Mouse (Mus musculus) olfactory bulb, adult 2 months (tissue): ENCODE data around the gene Fam189b.

Experiments used
- CTCF ChIP-seq: fragments of 200-500 bp; IDR thresholded peaks from 2 replicates; pipeline ENCODE4 v1.5.1; 2012; ENCODE audit warnings: low read depth, mild to moderate bottlenecking, low read length, moderate library complexity; ENCODE audit not compliant: insufficient read depth
- POLR2A ChIP-seq: fragments of 200-500 bp; IDR thresholded peaks from 2 replicates; pipeline ENCODE4 v1.6.1; 2012; ENCODE audit warnings: mild to moderate bottlenecking, low read depth, low read length, moderate library complexity; ENCODE audit not compliant: insufficient read depth

DNA sequence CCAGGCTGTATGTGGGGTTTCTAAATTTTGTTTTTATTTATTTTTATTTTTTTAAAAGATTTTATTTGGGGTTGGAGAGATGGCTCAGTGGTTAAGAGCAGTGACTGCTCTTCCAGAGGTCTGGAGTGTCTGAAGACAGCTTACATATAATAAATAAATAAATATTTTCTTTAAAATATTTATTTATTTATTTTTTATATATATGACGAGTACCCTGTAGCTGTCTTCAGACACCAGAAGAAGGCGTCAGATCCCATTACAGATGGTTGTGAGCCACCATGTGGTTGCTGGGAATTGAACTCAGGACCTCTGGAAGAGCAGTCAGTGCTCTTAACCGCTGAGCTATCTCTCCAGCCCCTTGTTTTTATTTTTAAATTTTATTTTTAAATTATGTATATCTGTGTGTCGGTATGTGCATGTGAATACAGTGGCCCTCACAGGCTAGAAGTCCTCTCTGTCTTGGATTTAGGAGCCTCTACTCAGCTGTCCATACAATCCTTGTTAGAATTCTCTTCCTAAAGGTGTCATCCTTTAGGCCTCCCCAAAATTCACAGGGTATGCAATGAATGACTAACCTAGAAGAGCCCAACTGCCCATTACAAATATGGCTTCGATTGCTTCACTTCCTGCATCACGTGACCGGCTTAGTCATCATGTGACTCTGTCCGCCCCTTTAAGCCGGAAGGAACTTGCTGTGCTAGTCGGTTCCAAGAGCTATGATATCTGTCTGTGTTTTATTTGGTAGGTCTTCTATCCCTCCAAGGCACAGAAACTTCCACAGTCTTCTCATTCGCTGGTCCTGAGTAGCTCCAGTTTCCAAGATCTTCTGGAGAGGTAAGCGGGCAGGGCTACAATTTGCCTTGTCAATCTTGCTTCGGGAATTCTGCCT lies 19.6 kb downstream of the Fam189b start, which contains the start of gene Gba:
- TF ChIP-seq POLR2A (no peak), CTCF (no peak)
